Mouse (Mus musculus): ENCODE measurements at regions not wholly inside any gene's neighbourhood (a gene's known extent, or its start where the extent isn't known, plus 50 kb on each side); places are given as distances from the start of the nearest gene placed in this dataset.

DNA sequence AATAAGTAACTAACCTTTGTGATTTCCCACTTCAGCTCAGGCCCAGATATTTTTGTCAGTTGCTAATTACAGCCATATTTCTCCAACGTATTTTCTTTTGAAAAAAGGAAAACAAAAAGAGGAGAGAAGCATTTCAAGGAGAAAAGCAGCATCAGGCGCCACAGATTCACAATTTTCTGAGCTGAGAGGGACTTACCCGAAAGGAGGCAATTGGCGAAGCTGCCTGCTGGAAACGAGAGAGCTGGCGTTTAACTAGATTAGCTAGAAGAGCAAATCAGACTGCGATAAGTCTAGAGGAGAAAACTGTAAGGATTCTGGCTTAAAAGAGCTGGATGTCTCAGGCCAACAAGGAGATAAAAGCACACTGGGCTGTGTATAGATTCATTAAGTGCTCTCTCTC, 937.7 kb upstream of the Zeb2 start:
- WGBS = 55% methylated on average over 7 of the region's 7 CpGs
- H3K4me3 ChIP-seq (ENCODE audit: low read length) = no peak overlapping the region
- no peak for ATAC-seq (replicated peaks; ENCODE audit: extremely low read depth, insufficient read depth, low FRiP score)
- H3K9ac ChIP-seq (ENCODE audit: low read length) = no peak overlapping the region
- H3K27me3 ChIP-seq (ENCODE audit: control insufficient read depth, insufficient read depth, low read length) = no peaks in the 10 kb centered on the region
- H3K9me3 ChIP-seq (replicated peaks; ENCODE audit: control insufficient read depth, low read length) = no peaks in the 10 kb centered on the region
- H3K4me1 ChIP-seq (ENCODE audit: control insufficient read depth, insufficient read depth, low read length) = no peaks in the 10 kb centered on the region; the same call in 1 of the 2 replicates
- H3K27ac ChIP-seq (ENCODE audit: low read length) = no peak overlapping the region
- no peaks in the 10 kb centered on the region for H3K36me3 ChIP-seq (ENCODE audit: control insufficient read depth, insufficient read depth)
- no peak overlapping the region for H3K4me2 ChIP-seq (ENCODE audit: low read depth, low read length)

DNA sequence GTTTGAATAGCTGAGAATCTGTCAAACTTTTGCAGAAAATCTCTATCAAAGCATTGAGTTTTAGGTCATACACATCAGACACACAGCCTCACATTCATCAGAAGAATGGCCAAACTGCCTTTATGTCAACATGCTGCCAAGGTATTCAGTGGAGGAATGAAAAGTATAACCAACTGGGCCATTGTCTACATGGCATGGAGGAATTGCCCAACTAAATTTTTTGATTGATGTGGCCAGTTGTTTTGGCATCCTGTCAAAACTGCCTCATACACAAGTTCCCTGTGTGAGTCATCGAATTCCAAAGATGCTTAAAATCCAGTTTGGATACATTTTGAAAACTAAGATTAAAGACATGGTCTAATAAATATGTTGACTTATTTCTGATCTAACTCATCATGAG, 904.7 kb upstream of the Zeb2 start:
- Histone ChIP-seq H3K36me3 (ENCODE audit: control insufficient read depth, insufficient read depth) (no peaks in the 10 kb centered on the region), H3K27me3 (ENCODE audit: control insufficient read depth, insufficient read depth, low read length) (no peaks in the 10 kb centered on the region), H3K27ac (ENCODE audit: low read length) (no peak overlapping the region), H3K4me1 (ENCODE audit: control insufficient read depth, insufficient read depth, low read length) (no peaks in the 10 kb centered on the region), H3K9me3 (replicated peaks; ENCODE audit: control insufficient read depth, low read length) (no peaks in the 10 kb centered on the region), H3K4me3 (ENCODE audit: low read length) (no peak overlapping the region), H3K9ac (ENCODE audit: low read length) (no peak overlapping the region), H3K4me2 (ENCODE audit: low read depth, low read length) (no peak overlapping the region)
- no peak for ATAC-seq (replicated peaks; ENCODE audit: extremely low read depth, insufficient read depth, low FRiP score)
- 74% methylated on average over 1 of the region's 1 CpGs for WGBS

DNA sequence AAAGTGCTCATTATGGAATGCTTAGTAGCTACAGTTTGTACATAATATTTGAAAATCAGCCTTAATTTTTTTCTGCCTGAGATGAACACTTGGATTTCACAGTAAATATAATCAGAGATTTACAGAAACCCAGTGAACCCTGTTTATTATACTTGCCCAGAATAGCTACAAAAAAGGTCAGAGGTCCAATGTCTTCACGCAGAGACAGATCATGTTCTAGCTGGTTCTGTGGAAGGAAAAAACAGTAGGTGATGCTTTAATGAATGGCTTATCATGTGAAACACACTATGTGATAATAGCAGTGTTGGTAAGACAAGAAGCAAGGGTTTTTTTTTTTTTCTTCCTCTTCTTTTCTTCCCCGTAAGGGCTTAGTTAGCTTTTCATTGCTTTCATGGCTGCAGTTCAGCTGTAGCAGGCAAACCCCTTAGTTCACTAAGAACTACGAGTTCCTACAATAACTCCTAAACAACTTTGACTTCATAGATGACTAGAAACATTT, 896.6 kb upstream of the Zeb2 start:
- Histone ChIP-seq H3K9me3 (replicated peaks; ENCODE audit: control insufficient read depth, low read length) (no peaks in the 10 kb centered on the region), H3K4me3 (ENCODE audit: low read length) (no peak overlapping the region), H3K36me3 (ENCODE audit: control insufficient read depth, insufficient read depth) (no peaks in the 10 kb centered on the region), H3K4me2 (ENCODE audit: low read depth, low read length) (no peak overlapping the region), H3K4me1 (ENCODE audit: control insufficient read depth, insufficient read depth, low read length) (no peaks in the 10 kb centered on the region), H3K27me3 (ENCODE audit: control insufficient read depth, insufficient read depth, low read length) (no peaks in the 10 kb centered on the region), H3K27ac (ENCODE audit: low read length) (no peak overlapping the region), H3K9ac (ENCODE audit: low read length) (no peak overlapping the region)
- 74% methylated on average over 3 of the region's 3 CpGs for WGBS
- no peak for ATAC-seq (replicated peaks; ENCODE audit: extremely low read depth, insufficient read depth, low FRiP score)

DNA sequence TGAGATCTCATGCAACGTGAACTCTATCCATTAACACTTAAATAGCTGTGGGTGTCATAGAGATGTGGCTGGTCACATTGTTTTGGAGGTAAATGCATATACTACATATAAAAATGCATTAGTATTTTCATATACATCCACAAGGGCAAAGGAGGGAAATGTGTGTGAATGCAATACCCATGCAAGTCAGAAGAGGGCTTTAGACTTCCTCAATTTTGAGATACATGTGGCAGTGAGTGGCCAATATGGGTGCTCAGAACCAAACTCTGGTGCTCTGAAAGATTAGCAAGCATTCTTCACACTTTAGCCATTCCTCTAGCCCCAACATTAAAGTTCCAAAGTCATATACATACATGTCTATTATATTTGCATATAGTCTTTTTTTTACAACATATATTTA, 895.5 kb upstream of the Zeb2 start:
- WGBS = 76% methylated on average over 1 of the region's 1 CpGs
- no peak overlapping the region for H3K9ac ChIP-seq (ENCODE audit: low read length)
- no peaks in the 10 kb centered on the region for H3K36me3 ChIP-seq (ENCODE audit: control insufficient read depth, insufficient read depth)
- no peak overlapping the region for H3K27ac ChIP-seq (ENCODE audit: low read length)
- no peak overlapping the region for H3K4me2 ChIP-seq (ENCODE audit: low read depth, low read length)
- no peaks in the 10 kb centered on the region for H3K9me3 ChIP-seq (replicated peaks; ENCODE audit: control insufficient read depth, low read length)
- H3K4me3 ChIP-seq (ENCODE audit: low read length) = no peak overlapping the region
- ATAC-seq (replicated peaks; ENCODE audit: extremely low read depth, insufficient read depth, low FRiP score) = no peak
- no peaks in the 10 kb centered on the region for H3K27me3 ChIP-seq (ENCODE audit: control insufficient read depth, insufficient read depth, low read length)
- H3K4me1 ChIP-seq (ENCODE audit: control insufficient read depth, insufficient read depth, low read length) = no peaks in the 10 kb centered on the region

DNA sequence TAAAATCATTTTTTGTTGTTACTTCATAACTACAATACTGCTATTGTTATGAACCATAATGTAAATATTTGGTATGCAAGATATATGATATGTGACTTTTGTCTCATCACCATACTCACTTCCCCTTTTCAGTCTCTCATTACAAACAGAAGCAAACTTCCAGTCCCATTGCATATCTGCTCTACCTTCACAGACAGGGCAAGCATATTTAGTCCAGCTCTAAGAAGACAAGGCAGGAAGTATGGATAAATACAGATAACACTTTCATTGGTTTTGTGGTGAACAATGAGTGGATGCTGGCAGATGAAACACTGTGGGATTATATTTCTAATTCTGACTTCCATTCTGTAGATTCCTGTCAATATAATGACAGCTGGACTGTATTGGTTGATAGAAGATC, 858.0 kb upstream of the Zeb2 start:
- H3K9me3 ChIP-seq (replicated peaks; ENCODE audit: control insufficient read depth, low read length) = no peaks in the 10 kb centered on the region
- no peak overlapping the region for H3K27ac ChIP-seq (ENCODE audit: low read length)
- no peaks in the 10 kb centered on the region for H3K36me3 ChIP-seq (ENCODE audit: control insufficient read depth, insufficient read depth)
- no peaks in the 10 kb centered on the region for H3K27me3 ChIP-seq (ENCODE audit: control insufficient read depth, insufficient read depth, low read length)
- no peak overlapping the region for H3K9ac ChIP-seq (ENCODE audit: low read length)
- no peak for ATAC-seq (replicated peaks; ENCODE audit: extremely low read depth, insufficient read depth, low FRiP score)
- no peak overlapping the region for H3K4me3 ChIP-seq (ENCODE audit: low read length)
- H3K4me2 ChIP-seq (ENCODE audit: low read depth, low read length) = no peak overlapping the region
- no peaks in the 10 kb centered on the region for H3K4me1 ChIP-seq (ENCODE audit: control insufficient read depth, insufficient read depth, low read length)

DNA sequence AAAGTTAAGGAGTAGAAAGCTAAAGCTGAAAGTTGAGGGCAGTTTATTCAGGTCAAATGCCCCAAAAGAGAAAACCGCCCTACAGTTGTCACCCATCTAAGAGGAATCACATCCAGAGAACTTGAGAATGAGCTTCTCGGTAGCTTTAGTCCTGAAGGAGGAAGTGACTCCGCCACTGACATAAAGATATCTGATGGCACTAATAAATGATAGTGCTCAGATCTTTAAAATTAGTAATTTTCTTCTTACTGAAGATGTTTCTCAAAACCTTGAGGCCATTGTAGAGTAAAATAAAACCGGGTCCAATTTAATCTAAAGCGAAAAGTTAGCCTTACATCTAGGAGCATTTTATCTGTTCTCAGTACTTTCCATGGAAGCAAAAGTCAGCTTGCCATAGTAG, 851.4 kb upstream of the Zeb2 start:
- H3K27me3 ChIP-seq (ENCODE audit: control insufficient read depth, insufficient read depth, low read length) = no peaks in the 10 kb centered on the region
- no peak overlapping the region for H3K27ac ChIP-seq (ENCODE audit: low read length)
- no peaks in the 10 kb centered on the region for H3K36me3 ChIP-seq (ENCODE audit: control insufficient read depth, insufficient read depth)
- H3K4me3 ChIP-seq (ENCODE audit: low read length) = no peak overlapping the region
- H3K4me1 ChIP-seq (ENCODE audit: control insufficient read depth, insufficient read depth, low read length) = no peaks in the 10 kb centered on the region
- no peak for ATAC-seq (replicated peaks; ENCODE audit: extremely low read depth, insufficient read depth, low FRiP score)
- 78% methylated on average over 5 of the region's 5 CpGs for WGBS
- no peak overlapping the region for H3K4me2 ChIP-seq (ENCODE audit: low read depth, low read length)
- H3K9me3 ChIP-seq (replicated peaks; ENCODE audit: control insufficient read depth, low read length) = no peaks in the 10 kb centered on the region
- no peak overlapping the region for H3K9ac ChIP-seq (ENCODE audit: low read length)

DNA sequence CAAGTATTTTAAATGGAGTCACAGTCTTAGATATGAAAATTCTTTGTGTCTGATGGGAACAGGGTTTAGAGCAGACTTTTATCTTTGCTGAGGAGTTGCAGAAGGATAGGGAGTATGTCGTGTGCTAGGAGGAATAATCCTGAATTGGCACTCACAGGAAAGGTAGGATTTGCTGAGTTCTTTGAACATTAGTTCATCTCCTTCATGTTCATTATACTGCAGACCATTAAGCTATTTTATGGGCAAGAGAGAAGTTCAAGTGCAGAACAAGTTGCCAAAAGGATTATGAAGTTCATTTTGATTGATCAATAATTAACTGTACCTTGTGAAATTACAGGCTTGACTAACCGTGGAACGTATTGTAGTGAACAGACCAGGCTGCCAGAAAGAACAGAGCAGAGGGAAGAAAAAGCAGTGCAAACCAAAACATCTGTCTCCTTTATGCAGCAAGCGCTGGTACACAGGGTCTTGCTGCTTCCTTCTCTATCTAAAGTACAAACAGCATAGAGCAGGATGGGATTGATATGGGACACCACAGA, 839.7 kb upstream of the Zeb2 start:
- Histone ChIP-seq H3K4me3 (ENCODE audit: low read length) (no peak overlapping the region), H3K4me1 (ENCODE audit: control insufficient read depth, insufficient read depth, low read length) (no peaks in the 10 kb centered on the region), H3K4me2 (ENCODE audit: low read depth, low read length) (no peak overlapping the region), H3K9ac (ENCODE audit: low read length) (no peak overlapping the region), H3K9me3 (replicated peaks; ENCODE audit: control insufficient read depth, low read length) (no peaks in the 10 kb centered on the region), H3K36me3 (ENCODE audit: control insufficient read depth, insufficient read depth) (no peaks in the 10 kb centered on the region), H3K27ac (ENCODE audit: low read length) (no peak overlapping the region), H3K27me3 (ENCODE audit: control insufficient read depth, insufficient read depth, low read length) (no peaks in the 10 kb centered on the region)
- ATAC-seq (replicated peaks; ENCODE audit: extremely low read depth, insufficient read depth, low FRiP score) = no peak
- 70% methylated on average over 4 of the region's 4 CpGs for WGBS

DNA sequence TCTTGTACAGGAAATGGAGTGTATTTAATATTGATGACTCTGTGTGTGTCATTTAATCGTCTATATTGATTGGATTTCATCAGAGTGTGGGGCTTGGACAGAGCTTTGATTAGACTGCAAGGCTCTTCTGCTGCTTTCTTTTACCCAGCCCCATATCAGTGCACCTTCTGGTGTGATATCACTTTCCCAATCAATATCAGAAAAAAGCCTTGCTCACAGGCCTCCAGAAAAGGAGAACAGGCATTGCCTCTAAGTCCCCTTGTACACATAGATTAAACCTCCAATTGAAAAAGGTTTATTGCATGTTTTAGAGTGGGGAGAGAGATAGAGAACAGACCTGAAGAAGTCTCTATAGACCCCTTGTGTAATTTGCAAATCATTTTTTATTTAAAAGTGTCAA, 831.6 kb upstream of the Zeb2 start:
- no peaks in the 10 kb centered on the region for H3K36me3 ChIP-seq (ENCODE audit: control insufficient read depth, insufficient read depth)
- no peak for ATAC-seq (replicated peaks; ENCODE audit: extremely low read depth, insufficient read depth, low FRiP score)
- H3K9me3 ChIP-seq (replicated peaks; ENCODE audit: control insufficient read depth, low read length) = no peaks in the 10 kb centered on the region
- no peak overlapping the region for H3K27ac ChIP-seq (ENCODE audit: low read length)
- 78% methylated on average over 1 of the region's 1 CpGs for WGBS
- H3K4me3 ChIP-seq (ENCODE audit: low read length) = no peak overlapping the region
- H3K9ac ChIP-seq (ENCODE audit: low read length) = no peak overlapping the region
- H3K4me1 ChIP-seq (ENCODE audit: control insufficient read depth, insufficient read depth, low read length) = no peaks in the 10 kb centered on the region
- no peaks in the 10 kb centered on the region for H3K27me3 ChIP-seq (ENCODE audit: control insufficient read depth, insufficient read depth, low read length)
- no peak overlapping the region for H3K4me2 ChIP-seq (ENCODE audit: low read depth, low read length)

DNA sequence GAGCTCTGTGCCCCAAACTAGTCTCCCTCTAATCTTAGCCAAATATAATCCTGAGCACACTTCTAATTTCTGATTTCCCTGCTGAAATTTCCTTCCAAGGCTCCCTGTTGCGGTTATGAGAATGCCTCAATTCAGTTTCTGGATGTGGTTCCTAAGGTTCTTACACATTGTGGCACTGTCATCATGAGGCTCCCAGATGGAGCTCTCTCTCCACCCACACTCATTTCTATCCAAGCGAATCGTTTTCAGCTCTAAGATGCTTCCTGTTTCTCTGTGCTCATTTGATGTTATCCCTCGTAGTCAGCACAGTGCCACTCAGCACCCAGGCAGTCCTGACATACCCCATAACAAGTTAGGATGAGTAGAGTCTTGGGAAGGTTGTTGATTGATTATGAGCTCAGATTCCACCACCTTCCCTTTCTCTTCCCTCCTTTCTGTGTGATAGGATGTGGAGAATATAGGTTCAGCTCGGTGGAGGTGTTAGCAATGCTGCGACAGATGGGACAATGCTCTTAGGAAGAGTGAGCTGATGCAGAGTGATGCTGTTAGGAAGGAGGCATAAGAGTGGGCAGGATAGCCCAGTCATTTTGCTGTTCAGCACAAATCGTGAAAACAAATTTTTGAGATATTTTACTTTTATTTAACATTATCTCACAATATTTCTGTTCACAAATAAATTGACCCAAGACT, 808.7 kb upstream of the Zeb2 start:
- Histone ChIP-seq H3K36me3 (ENCODE audit: control insufficient read depth, insufficient read depth) (no peaks in the 10 kb centered on the region), H3K9ac (ENCODE audit: low read length) (no peak overlapping the region), H3K9me3 (replicated peaks; ENCODE audit: control insufficient read depth, low read length) (no peaks in the 10 kb centered on the region), H3K27ac (ENCODE audit: low read length) (no peak overlapping the region), H3K4me3 (ENCODE audit: low read length) (no peak overlapping the region), H3K27me3 (ENCODE audit: control insufficient read depth, insufficient read depth, low read length) (no peaks in the 10 kb centered on the region), H3K4me2 (ENCODE audit: low read depth, low read length) (no peak overlapping the region), H3K4me1 (ENCODE audit: control insufficient read depth, insufficient read depth, low read length) (no peaks in the 10 kb centered on the region)
- 69% methylated on average over 7 of the region's 7 CpGs for WGBS
- no peak for ATAC-seq (replicated peaks; ENCODE audit: extremely low read depth, insufficient read depth, low FRiP score)
